Mouse (Mus musculus) skeletal muscle tissue, adult 2 months (tissue): ENCODE results near the gene H1fnt.

Experiments
- DNase-seq: peaks from one replicate; pipeline ENCODE4 v3.0.0-alpha.2; 2012; ENCODE audit warnings: low read depth, low spot score

H1fnt gene

DNA sequence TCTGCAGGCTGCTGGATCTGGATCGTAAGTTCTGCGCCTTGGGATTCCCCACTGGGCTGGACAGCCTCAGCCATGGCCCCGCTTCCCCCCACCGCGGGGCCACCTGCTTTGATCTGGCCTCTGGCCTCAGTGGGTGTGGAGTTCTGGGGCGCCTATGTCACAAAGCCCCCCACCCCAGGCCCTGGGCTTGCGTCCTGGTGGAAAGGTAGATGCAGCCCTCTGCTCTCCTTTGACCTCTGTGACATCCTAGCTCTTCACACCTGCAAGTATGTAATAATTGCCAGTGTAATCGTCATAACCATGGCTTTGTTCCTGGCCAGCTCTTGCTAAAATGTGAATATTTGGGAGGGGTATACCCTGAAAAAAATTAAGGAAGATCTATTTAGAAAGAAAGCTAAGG, at the start of gene H1fnt:
TSS of gene H1fnt (minus strand) at position 101 of the 400 bp plus-strand sequence.
- no peak for DNase-seq

GRCm38 (mm10) chr15:98295628-98296551, 38.8 kb upstream of the H1fnt start, which contains the start of gene Zfp641:
TSS of gene Zfp641 (minus strand) at chr15:98296161.
- DNase-seq, result peak; percentile 56

GRCm38 (mm10) chr15:98293651-98294050, 36.6 kb upstream of the H1fnt start:
- DNase-seq, result no peak

DNA sequence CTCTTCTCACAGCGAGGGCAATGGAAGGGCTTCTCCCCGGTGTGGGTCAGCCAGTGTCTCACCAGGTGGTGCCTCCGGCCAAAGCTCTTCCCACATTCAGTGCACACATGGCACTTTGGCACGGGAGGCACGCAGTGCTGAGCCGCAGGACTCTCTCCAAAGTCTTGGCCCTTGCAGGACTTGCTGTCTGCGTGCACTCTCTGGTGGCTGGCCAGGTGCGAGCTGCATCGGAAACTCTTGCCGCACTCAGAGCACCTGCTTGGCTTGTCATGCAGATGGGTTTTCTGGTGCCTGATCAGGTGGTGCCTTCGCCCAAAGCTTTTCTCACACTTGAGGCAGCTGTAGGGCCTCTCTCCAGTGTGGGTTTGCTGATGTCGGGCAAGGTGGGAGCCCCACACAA, 31.5 kb upstream of the H1fnt start:
- DNase-seq, result peak; percentile 84

DNA sequence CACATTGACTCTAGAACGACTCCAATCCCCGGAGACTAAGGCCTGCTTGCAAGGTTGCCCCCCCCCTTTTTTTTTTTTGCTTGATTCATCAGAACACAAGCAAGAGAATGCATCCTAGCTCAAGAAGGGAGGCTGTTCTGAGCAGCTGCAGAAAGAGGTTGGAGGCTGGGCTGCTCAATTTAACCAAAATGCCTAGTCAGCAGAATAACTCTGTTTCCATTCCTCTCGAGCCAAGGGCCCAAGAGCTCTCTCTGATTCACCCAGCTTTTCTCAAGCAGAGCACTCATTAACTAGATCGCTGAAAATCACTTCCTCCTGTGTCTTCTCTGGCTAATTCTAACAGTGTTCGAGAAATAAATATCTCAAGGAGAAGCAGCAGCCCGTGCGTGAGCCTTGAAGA, 29.3 kb upstream of the H1fnt start:
- DNase-seq, result no peak

GRCm38 (mm10) chr15:98257776-98258175, 683 bp upstream of the H1fnt start:
- DNase-seq, result no peak

DNA sequence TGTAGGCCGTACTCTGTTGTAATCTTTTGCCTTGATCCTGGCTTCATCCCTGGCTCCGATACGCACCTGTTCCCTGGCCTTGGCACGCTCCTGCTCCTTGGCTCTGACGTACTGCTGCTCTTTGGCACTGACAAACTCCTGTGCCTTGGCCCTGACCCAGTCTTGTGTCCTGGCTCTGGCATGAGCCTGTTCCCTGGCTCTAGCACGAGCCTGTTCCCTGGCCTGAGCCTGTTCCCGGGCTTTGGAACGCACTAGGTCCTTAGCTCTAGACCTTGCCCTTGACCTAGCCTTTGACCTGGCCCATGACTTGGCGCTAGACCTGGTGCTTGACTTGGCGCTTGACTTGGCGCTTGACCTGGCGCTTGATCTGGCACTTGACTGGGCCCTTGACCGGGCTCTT, 822 bp downstream of the H1fnt start:
- DNase-seq, result peak; percentile 26

GRCm38 (mm10) chr15:98235442-98235841, 21.7 kb downstream of the H1fnt start:
- no peak for DNase-seq

- DNase-seq, result no peak
Observed at GRCm38 (mm10) chr15:98234350-98234749, 22.7 kb downstream of the H1fnt start, which contains the start of gene Olfr286. TSS of gene Olfr286 (minus strand) at chr15:98234450.

DNA sequence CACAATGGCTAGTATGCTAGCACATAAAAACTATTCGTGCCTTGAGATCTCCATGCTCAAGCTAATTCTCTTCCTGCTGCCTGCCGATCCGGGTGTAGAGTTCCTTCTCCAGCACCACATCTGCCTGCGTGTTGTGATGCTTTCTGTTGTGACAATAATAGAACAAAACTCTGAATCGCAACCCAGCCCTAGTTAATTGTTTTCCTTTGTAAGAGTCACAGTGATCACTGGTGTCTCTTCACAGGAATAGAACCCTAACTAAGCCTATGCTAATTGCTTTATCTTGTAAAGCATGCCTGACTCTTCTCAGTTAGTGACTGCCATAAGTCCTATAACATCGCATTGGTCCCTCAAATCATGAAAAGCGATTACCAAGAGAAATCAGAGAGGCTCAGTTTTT, 31.0 kb downstream of the H1fnt start:
- DNase-seq, result no peak

DNA sequence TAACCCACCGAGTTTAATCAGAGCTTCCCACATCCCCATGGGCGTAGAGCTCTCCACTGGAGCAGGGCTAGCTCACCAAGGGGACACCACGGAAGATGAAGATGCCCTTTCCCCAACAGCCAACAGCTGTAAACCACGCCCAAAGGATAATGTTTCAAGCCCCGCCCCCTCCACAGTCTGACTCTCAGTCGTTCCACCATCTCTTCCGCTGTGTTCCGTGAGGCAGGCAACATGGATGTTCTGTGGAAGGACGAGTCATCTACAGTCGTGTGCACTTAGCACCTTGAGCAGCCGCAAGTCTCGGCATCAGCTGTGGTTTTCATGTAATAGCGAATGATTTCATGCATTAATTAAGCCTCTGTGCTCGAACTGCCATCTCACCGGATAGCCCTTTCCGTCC, 31.5 kb downstream of the H1fnt start:
- no peak for DNase-seq

GRCm38 (mm10) chr15:98222377-98222776, 34.7 kb downstream of the H1fnt start:
- no peak for DNase-seq

DNA sequence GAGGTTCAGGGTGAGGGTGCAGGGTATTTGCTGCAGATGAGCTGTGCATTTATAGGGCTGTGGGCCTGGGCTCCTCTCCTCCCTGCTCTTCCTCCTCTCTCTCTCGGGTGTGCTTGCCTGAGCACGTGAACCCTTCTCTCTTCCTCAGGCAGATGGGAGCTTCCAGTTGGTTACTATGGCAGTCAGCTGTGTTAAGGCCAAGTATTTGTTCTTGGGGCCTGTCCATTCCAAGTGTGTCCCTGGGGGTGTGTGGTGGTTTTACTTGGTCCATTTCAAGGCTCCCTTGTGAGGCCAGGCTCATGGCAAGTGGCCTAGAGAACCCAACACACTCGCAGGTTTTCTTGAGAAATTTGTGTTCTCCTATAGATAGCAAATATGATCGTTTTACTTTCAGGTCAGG, 36.2 kb downstream of the H1fnt start, which contains the start of the genes Gm44579 and Olfr287:
TSS of gene Gm44579 (minus strand) at position 101 of the 400 bp plus-strand sequence.
TSS of gene Olfr287 (minus strand) at position 180 of the 400 bp plus-strand sequence.
- DNase-seq, result no peak

GRCm38 (mm10) chr15:98214130-98214529, 43.0 kb downstream of the H1fnt start:
- no peak for DNase-seq

DNA sequence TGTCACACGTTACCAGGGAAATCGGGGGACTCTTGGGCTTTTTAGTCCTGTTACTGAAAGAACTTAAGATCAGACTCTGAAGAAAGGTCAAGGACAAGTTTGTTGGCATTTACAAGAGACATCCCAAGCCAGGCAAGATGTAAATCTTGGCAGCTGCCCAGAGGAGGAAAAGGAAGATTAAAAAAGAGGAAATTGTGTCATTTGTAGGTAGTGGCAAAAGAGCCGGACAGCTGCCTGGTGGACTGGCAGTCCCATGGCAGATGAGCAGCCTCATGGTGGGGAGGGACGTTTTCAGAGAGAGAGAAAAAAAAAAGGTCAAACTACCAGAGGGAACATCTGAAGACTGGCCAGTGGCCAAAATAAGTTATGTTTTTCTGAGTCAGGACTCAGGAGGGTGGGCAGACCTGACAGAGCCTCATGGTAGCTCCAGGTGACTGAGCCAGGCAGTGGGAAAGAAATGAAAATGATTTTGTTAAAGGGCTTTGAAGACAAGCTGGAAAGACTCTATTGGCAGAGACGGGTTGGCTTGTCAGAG, 43.7 kb downstream of the H1fnt start:
- DNase-seq, result no peak

DNA sequence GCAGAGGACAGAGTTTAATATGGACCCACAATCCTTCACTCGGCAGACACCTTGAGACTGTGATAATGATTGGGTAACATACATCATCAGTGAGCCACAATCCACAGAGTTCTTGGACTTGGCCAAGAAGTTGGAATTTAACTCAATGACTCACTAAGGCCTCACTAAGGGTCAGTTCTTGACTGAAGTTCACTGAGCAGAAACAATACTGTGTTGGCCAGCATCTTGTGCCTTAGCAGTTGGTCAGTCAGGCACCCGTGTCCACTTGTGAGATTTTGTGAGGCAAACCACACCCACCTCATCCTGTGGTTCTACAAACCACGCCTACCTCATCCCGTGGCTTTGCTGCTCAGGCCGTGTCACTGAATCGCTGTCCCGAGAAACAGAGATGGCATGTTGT, 47.4 kb downstream of the H1fnt start:
- DNase-seq, result no peak
